Mouse (Mus musculus) frontal cortex, postnatal 10 days (tissue): Measurements from ENCODE around the gene Ryr2.

Source experiments
- DNase-seq, 2 experiments: peaks; one replicate each; pipeline ENCODE4 v3.0.0; 2022; ENCODE audit warnings: low spot score in 2 of 2, mixed read lengths in 1 of 2

Gene Ryr2

GRCm38 (mm10) chr13:12094569-12094968, 12.2 kb downstream of the Ryr2 start:
- no peak for DNase-seq

GRCm38 (mm10) chr13:12093146-12093545, 13.6 kb downstream of the Ryr2 start:
- no peak for DNase-seq

GRCm38 (mm10) chr13:12092379-12093107, 14.2 kb downstream of the Ryr2 start:
- no peak for DNase-seq

GRCm38 (mm10) chr13:12084112-12084475, 22.7 kb downstream of the Ryr2 start:
- no peak for DNase-seq

GRCm38 (mm10) chr13:12083443-12084111, 23.2 kb downstream of the Ryr2 start:
- no peak for DNase-seq

GRCm38 (mm10) chr13:12080590-12080989, 26.2 kb downstream of the Ryr2 start:
- DNase-seq: no peak

- no peak for DNase-seq
Observed at GRCm38 (mm10) chr13:12079536-12079935, 27.2 kb downstream of the Ryr2 start.

- DNase-seq: no peak
Observed at GRCm38 (mm10) chr13:12074897-12075296, 31.8 kb downstream of the Ryr2 start.

GRCm38 (mm10) chr13:12072571-12072970, 34.2 kb downstream of the Ryr2 start:
- DNase-seq: no peak

GRCm38 (mm10) chr13:12072112-12072511, 34.6 kb downstream of the Ryr2 start:
- no peak for DNase-seq

GRCm38 (mm10) chr13:12070157-12071129, 36.3 kb downstream of the Ryr2 start:
- DNase-seq: no peak

- no peak for DNase-seq
Observed at GRCm38 (mm10) chr13:12064576-12064975, 42.2 kb downstream of the Ryr2 start.

GRCm38 (mm10) chr13:12063561-12063960, 43.2 kb downstream of the Ryr2 start:
- DNase-seq: no peak

GRCm38 (mm10) chr13:12057357-12057771, 49.4 kb downstream of the Ryr2 start:
- DNase-seq: no peak

GRCm38 (mm10) chr13:12055913-12056312, 50.8 kb downstream of the Ryr2 start:
- DNase-seq: no peak

GRCm38 (mm10) chr13:12053910-12054309, 52.8 kb downstream of the Ryr2 start:
- no peak for DNase-seq

- DNase-seq: no peak
Observed at GRCm38 (mm10) chr13:12050809-12051208, 55.9 kb downstream of the Ryr2 start.

- DNase-seq: no peak
Observed at GRCm38 (mm10) chr13:12047059-12047458, 59.7 kb downstream of the Ryr2 start.

- no peak for DNase-seq
Observed at GRCm38 (mm10) chr13:12044751-12045150, 62.0 kb downstream of the Ryr2 start.

GRCm38 (mm10) chr13:12042891-12043491, 63.8 kb downstream of the Ryr2 start:
- DNase-seq: no peak

GRCm38 (mm10) chr13:12039967-12040366, 66.8 kb downstream of the Ryr2 start:
- no peak for DNase-seq

- no peak for DNase-seq
Observed at GRCm38 (mm10) chr13:12038676-12039075, 68.1 kb downstream of the Ryr2 start.
